ENCODE assay signal across 8 mouse cellular contexts in genomic region chr1:75925802-75926201, GRCm38 (mm10).
DNase-seq lines count a peak whose midpoint lies in the region; ATAC-seq and TF ChIP-seq lines count a peak whose summit lies in the region.

No protein-coding gene starts in this region.

- H3K9me3 ChIP-seq in intestine, postnatal 0 days (ENCODE audit: control insufficient read depth): no peaks in the 10 kb centered on the region
- no peaks in the 10 kb centered on the region for H3K9me3 ChIP-seq in midbrain, embryonic 10.5 days (replicated peaks)

- ATAC-seq in intestine, postnatal 0 days: no peak

- no peak overlapping the region for H3K27ac ChIP-seq in intestine, postnatal 0 days (ENCODE audit: low read depth, low read length)
- no peak overlapping the region for H3K27ac ChIP-seq in midbrain, embryonic 10.5 days (replicated peaks)

- peak; percentile 84 for TF ChIP-seq CTCF in intestine, postnatal 0 days (IDR thresholded peaks at IDR 0.05; ENCODE audit: low read depth)

- H3K4me2 ChIP-seq in intestine, postnatal 0 days (replicated peaks; ENCODE audit: low read depth): no peak overlapping the region

- H3K36me3 ChIP-seq in intestine, postnatal 0 days (ENCODE audit: control insufficient read depth, insufficient read depth): no peaks in the 10 kb centered on the region
- H3K36me3 ChIP-seq in midbrain, embryonic 10.5 days: no peaks in the 10 kb centered on the region

- 32% methylated on average over 9 of the region's 9 CpGs for WGBS in intestine, postnatal 0 days
- WGBS in midbrain, embryonic 10.5 days: 20% methylated on average over 9 of the region's 9 CpGs

- H3K4me1 ChIP-seq in intestine, postnatal 0 days (replicated peaks; ENCODE audit: control insufficient read depth, insufficient read depth, low read length): no peaks in the 10 kb centered on the region
- H3K4me1 ChIP-seq in midbrain, embryonic 10.5 days: peaks cover 9% of the 10 kb centered on the region

- no peak overlapping the region for H3K9ac ChIP-seq in intestine, postnatal 0 days (ENCODE audit: low read depth, low read length)

- peak; percentile 95 for DNase-seq in adrenal gland, postnatal 14 days
- peak; percentile 96 for DNase-seq in embryo, embryonic 10.5 days (ENCODE audit: low spot score)
- peak; percentile 98 for DNase-seq in gastrocnemius, postnatal 10 days
- peak; percentile 74 to 98 for DNase-seq in left cerebral cortex, adult 9 months (ENCODE audit: low spot score in 2 of 2)
- peak; percentile 90 for DNase-seq in midbrain, embryonic 10.5 days (ENCODE audit: low spot score)
- DNase-seq in skeletal muscle tissue, adult 2 months (ENCODE audit: low read depth, low spot score): peak; percentile 80
- no peak for DNase-seq in c-Kit-positive CD71-positive TER-119-positive erythroid progenitor cells, embryonic 14.5 days (ENCODE audit: low spot score)

- no peak overlapping the region for H3K4me3 ChIP-seq in intestine, postnatal 0 days (ENCODE audit: low read depth, low read length)
- no peak overlapping the region for H3K4me3 ChIP-seq in midbrain, embryonic 10.5 days

- no peaks in the 10 kb centered on the region for H3K27me3 ChIP-seq in intestine, postnatal 0 days (replicated peaks; ENCODE audit: control insufficient read depth, insufficient read depth, low read length)
- peaks cover 53% of the 10 kb centered on the region for H3K27me3 ChIP-seq in midbrain, embryonic 10.5 days (ENCODE audit: low read depth, poor library complexity, severe bottlenecking)
